Mouse (Mus musculus) liver, embryonic 13.5 days (tissue): Measurements from ENCODE around the gene Tent5b. TPM values are rescaled to one million over a fixed set of nuclear protein-coding genes. Genes with fewer than 3 reads are reported as not detected.

Experiments used
- ATAC-seq: fragments of 200-750 bp; cut with Nextera tagmentation; 2 replicates; pipeline ENCODE4 v1.8.0; 2017; ENCODE audit warnings: low read depth, mild to moderate bottlenecking, moderate number of reproducible peaks, moderate library complexity
- DNase-seq: peaks from one replicate; pipeline ENCODE4 v3.0.0; 2022
- H3K27ac ChIP-seq: fragments of 300-500 bp; sonication (generic); 2 replicates; pipeline ENCODE4 v1.5.1; 2015; ENCODE audit warnings: moderate library complexity, mild to moderate bottlenecking, inconsistent platforms
- H3K27me3 ChIP-seq: fragments of 300-500 bp; sonication (generic); 2 replicates; pipeline ENCODE4 v1.6.1; 2015; ENCODE audit warnings: mild to moderate bottlenecking, inconsistent platforms
- H3K36me3 ChIP-seq: fragments of 300-500 bp; sonication (generic); 2 replicates; pipeline ENCODE4 v1.6.1; 2015; ENCODE audit warnings: mild to moderate bottlenecking, inconsistent platforms
- H3K4me1 ChIP-seq: fragments of 300-500 bp; sonication (generic); replicated peaks from 2 replicates; pipeline ENCODE4 v1.6.1; 2015; ENCODE audit warnings: inconsistent platforms
- H3K4me2 ChIP-seq: fragments of 300-500 bp; sonication (generic); 2 replicates; pipeline ENCODE4 v1.6.1; 2015; ENCODE audit warnings: inconsistent platforms, mild to moderate bottlenecking, moderate library complexity
- H3K4me3 ChIP-seq: fragments of 300-500 bp; sonication (generic); replicated peaks from 2 replicates; pipeline ENCODE4 v1.5.1; 2015; ENCODE audit warnings: mild to moderate bottlenecking, inconsistent platforms
- H3K9ac ChIP-seq: fragments of 300-500 bp; sonication (generic); 2 replicates; pipeline ENCODE4 v1.6.1; 2015; ENCODE audit warnings: mild to moderate bottlenecking, inconsistent platforms
- H3K9me3 ChIP-seq: fragments of 300-500 bp; sonication (generic); replicated peaks from 2 replicates; pipeline ENCODE4 v1.6.1; 2016; ENCODE audit warnings: inconsistent platforms
- WGBS: fragments of 180-500 bp; shearing (Covaris S2); methylation state at CpG from one replicate; pipeline ENCODE4 v1.1.7; 2015; ENCODE audit not compliant: insufficient replicate concordance; 5-methylcytosine and 5-hydroxymethylcytosine counted together
- polyA plus RNA-seq: library from polyadenylated mRNA; unstranded; fragments of >200 nt; fragmentation: Nextera tagmentation; extraction: Ambion mirVana; gene quantifications from 2 replicates; pipeline ENCODE4 v1.2.1, GENCODE M21; 2015

Gene Tent5b
- polyA plus RNA-seq, 1 experiment from 2014 or later = not detected

GRCm38 (mm10) chr4:133448708-133449388 lies 31.1 kb upstream of the Tent5b start:
- H3K9ac ChIP-seq = no peak overlapping the region
- no peaks in the 10 kb centered on the region for H3K36me3 ChIP-seq
- ATAC-seq (no peak), DNase-seq (no peak)
- no peak overlapping the region for H3K4me2 ChIP-seq
- no peaks in the 10 kb centered on the region for H3K9me3 ChIP-seq
- H3K27ac ChIP-seq = no peak overlapping the region
- 0 out of 2 replicates have a peak, but pooled peaks cover 14% of the 10 kb centered on the region for H3K27me3 ChIP-seq
- WGBS = 60% methylated on average over 8 of the region's 8 CpGs
- no peak overlapping the region for H3K4me3 ChIP-seq
- no peaks in the 10 kb centered on the region for H3K4me1 ChIP-seq

- H3K36me3 ChIP-seq = no peaks in the 10 kb centered on the region
- no peak overlapping the region for H3K9ac ChIP-seq
- DNase-seq (no peak), ATAC-seq (no peak)
- 19% methylated on average over 13 of the region's 13 CpGs for WGBS
- H3K27me3 ChIP-seq = 0 out of 2 replicates have a peak, but pooled peaks cover 14% of the 10 kb centered on the region
- H3K9me3 ChIP-seq = no peaks in the 10 kb centered on the region
- no peaks in the 10 kb centered on the region for H3K4me1 ChIP-seq
- no peak overlapping the region for H3K27ac ChIP-seq
- H3K4me2 ChIP-seq = no peak overlapping the region
- no peak overlapping the region for H3K4me3 ChIP-seq
These were observed 30.2 kb upstream of the Tent5b start for GRCm38 (mm10) chr4:133449726-133450125.

DNA sequence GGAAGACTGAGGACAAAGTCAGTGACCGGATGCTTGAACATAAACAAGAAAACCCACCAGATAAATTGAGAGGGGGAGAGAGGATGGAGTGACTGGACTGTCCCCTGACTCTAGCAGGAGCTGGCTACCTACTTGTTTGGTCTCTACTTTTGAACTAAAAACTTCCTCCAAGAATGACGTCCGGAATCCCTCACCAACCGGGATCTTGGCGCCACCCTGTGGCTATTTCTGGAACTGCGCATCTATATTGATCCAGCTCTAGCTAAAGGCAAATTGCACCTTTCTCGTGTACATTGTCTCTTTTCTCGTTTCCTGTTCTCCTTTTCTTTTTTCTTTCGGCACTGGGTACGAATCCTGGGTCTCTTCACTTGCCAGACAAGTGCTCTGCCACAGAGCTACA lies 28.4 kb upstream of the Tent5b start:
- WGBS = 7% methylated on average over 10 of the region's 10 CpGs
- H3K36me3 ChIP-seq = no peaks in the 10 kb centered on the region
- H3K4me3 ChIP-seq = no peak overlapping the region
- H3K9ac ChIP-seq = no peak overlapping the region
- H3K27me3 ChIP-seq = 0 out of 2 replicates have a peak, but pooled peaks cover 14% of the 10 kb centered on the region
- no peak overlapping the region for H3K27ac ChIP-seq
- H3K9me3 ChIP-seq = no peaks in the 10 kb centered on the region
- peak; percentile 22 for DNase-seq
- H3K4me1 ChIP-seq = no peaks in the 10 kb centered on the region
- no peak for ATAC-seq
- H3K4me2 ChIP-seq = no peak overlapping the region

- ATAC-seq = no peak
- Histone ChIP-seq H3K4me3 (no peak overlapping the region), H3K36me3 (no peaks in the 10 kb centered on the region), H3K27me3 (0 out of 2 replicates have a peak, but pooled peaks cover 12% of the 10 kb centered on the region), H3K27ac (no peak overlapping the region), H3K9ac (no peak overlapping the region), H3K9me3 (no peaks in the 10 kb centered on the region), H3K4me2 (no peak overlapping the region), H3K4me1 (no peaks in the 10 kb centered on the region)
- DNase-seq = no peak
- WGBS = 52% methylated on average over 6 of the region's 7 CpGs
These were observed 27.5 kb upstream of the Tent5b start for GRCm38 (mm10) chr4:133452433-133452832.

GRCm38 (mm10) chr4:133458044-133458443 lies 21.9 kb upstream of the Tent5b start:
- Histone ChIP-seq H3K27ac (no peak overlapping the region), H3K27me3 (no peaks in the 10 kb centered on the region), H3K36me3 (no peaks in the 10 kb centered on the region), H3K9me3 (no peaks in the 10 kb centered on the region), H3K4me2 (no peak overlapping the region), H3K4me1 (peaks cover 6% of the 10 kb centered on the region), H3K4me3 (no peak overlapping the region), H3K9ac (no peak overlapping the region)
- DNase-seq (no peak), ATAC-seq (no peak)
- whole genome bisulfite sequencing = 54% methylated on average over 3 of the region's 3 CpGs

GRCm38 (mm10) chr4:133460006-133460405 lies 19.9 kb upstream of the Tent5b start:
- H3K27me3 ChIP-seq = no peaks in the 10 kb centered on the region
- no peak overlapping the region for H3K9ac ChIP-seq
- H3K36me3 ChIP-seq = no peaks in the 10 kb centered on the region
- WGBS = 72% methylated on average over 1 of the region's 1 CpGs
- no peak overlapping the region for H3K4me3 ChIP-seq
- DNase-seq (no peak), ATAC-seq (no peak)
- H3K4me2 ChIP-seq = no peak overlapping the region
- peaks cover 10% of the 10 kb centered on the region for H3K4me1 ChIP-seq
- no peaks in the 10 kb centered on the region for H3K9me3 ChIP-seq
- H3K27ac ChIP-seq = no peak overlapping the region

- DNase-seq (no peak), ATAC-seq (no peak)
- H3K27ac ChIP-seq = no peak overlapping the region
- H3K9me3 ChIP-seq = no peaks in the 10 kb centered on the region
- WGBS = 40% methylated on average over 5 of the region's 5 CpGs
- H3K9ac ChIP-seq = no peak overlapping the region
- H3K4me1 ChIP-seq = peaks cover 10% of the 10 kb centered on the region
- H3K4me2 ChIP-seq = no peak overlapping the region
- no peaks in the 10 kb centered on the region for H3K36me3 ChIP-seq
- no peak overlapping the region for H3K4me3 ChIP-seq
- no peaks in the 10 kb centered on the region for H3K27me3 ChIP-seq
These were observed 19.1 kb upstream of the Tent5b start for GRCm38 (mm10) chr4:133460796-133461325.

DNA sequence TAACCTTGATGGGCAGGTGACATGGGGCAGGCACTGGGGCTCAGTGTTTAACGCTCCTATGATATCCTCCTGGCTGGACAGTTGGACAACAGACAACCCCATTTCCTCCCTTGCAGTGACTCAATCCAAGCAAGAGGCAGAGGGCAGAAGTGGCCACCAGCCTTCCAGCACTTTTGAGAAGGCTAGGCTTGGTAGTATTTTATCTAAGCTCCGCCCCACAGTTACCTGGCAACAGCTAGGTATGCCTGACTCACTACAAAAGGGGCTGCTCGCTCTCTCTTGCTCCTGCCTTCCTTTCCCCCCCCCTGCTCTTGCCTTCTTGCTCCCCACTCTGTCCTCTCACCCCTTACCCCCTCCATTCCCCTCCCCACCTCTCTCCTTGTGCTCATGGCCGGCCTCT lies 18.6 kb upstream of the Tent5b start:
- Histone ChIP-seq H3K4me3 (no peak overlapping the region), H3K27ac (no peak overlapping the region), H3K9ac (no peak overlapping the region), H3K9me3 (no peaks in the 10 kb centered on the region), H3K36me3 (no peaks in the 10 kb centered on the region), H3K4me1 (peaks cover 10% of the 10 kb centered on the region), H3K4me2 (no peak overlapping the region), H3K27me3 (no peaks in the 10 kb centered on the region)
- 69% methylated on average over 4 of the region's 4 CpGs for WGBS
- ATAC-seq = no peak
- DNase-seq = no peak

DNA sequence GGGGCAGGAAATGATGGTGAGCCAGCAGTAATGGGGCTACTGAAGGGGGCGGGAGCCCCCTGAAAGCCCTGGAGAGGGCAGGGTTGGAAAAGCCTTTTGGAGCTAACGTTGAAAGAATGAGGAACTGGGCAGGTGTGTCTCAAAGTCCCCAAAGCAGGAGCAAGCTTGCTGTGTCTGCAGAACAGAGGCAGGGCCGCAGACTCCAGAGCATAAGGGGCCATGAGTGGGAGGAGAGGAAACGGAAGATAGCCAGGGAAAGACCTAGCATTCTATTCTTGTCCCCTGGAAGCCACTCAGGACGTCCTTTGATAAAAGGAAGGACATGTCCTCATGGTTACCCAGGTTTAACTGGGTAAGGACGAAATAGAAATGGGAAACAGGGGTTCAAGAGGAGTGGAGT lies 16.7 kb upstream of the Tent5b start:
- no peak for ATAC-seq
- 23% methylated on average over 6 of the region's 6 CpGs for WGBS
- no peak overlapping the region for H3K4me2 ChIP-seq
- H3K27ac ChIP-seq = no peak overlapping the region
- peaks cover 7% of the 10 kb centered on the region for H3K27me3 ChIP-seq
- H3K4me1 ChIP-seq = peaks cover 15% of the 10 kb centered on the region
- H3K4me3 ChIP-seq = no peak overlapping the region
- H3K9ac ChIP-seq = no peak overlapping the region
- no peak for DNase-seq
- no peaks in the 10 kb centered on the region for H3K36me3 ChIP-seq
- no peaks in the 10 kb centered on the region for H3K9me3 ChIP-seq

- Histone ChIP-seq H3K4me2 (peak overlapping the region; percentile 73), H3K9me3 (no peaks in the 10 kb centered on the region; the same call in 1 of the 2 replicates), H3K9ac (no peak overlapping the region), H3K4me1 (peaks cover 16% of the 10 kb centered on the region), H3K27ac (no peak overlapping the region), H3K4me3 (peak overlapping the region; percentile 51), H3K36me3 (no peaks in the 10 kb centered on the region), H3K27me3 (peaks cover 23% of the 10 kb centered on the region)
- ATAC-seq (peak; percentile 68; the same call in 1 of the 2 replicates), DNase-seq (peak; percentile 60)
- WGBS = 3% methylated on average over 27 of the region's 27 CpGs
These were observed 11.9 kb upstream of the Tent5b start for GRCm38 (mm10) chr4:133468080-133468479.

GRCm38 (mm10) chr4:133469122-133469521 lies 10.8 kb upstream of the Tent5b start:
- H3K9me3 ChIP-seq = no peaks in the 10 kb centered on the region; the same call in 1 of the 2 replicates
- H3K36me3 ChIP-seq = no peaks in the 10 kb centered on the region
- 20% methylated on average over 12 of the region's 12 CpGs for WGBS
- H3K27me3 ChIP-seq = peaks cover 23% of the 10 kb centered on the region
- DNase-seq (no peak), ATAC-seq (no peak)
- H3K4me1 ChIP-seq = peaks cover 12% of the 10 kb centered on the region
- no peak overlapping the region for H3K4me2 ChIP-seq
- H3K4me3 ChIP-seq = no peak overlapping the region
- H3K27ac ChIP-seq = no peak overlapping the region
- H3K9ac ChIP-seq = no peak overlapping the region
